In genomic region chr4:137458861-137459260, GRCm38 (mm10) we compare ENCODE assay signal across 38 mouse cellular contexts. TPM values are rescaled to one million over a fixed set of nuclear protein-coding genes. Genes with fewer than 3 reads are reported as not detected.
DNase-seq lines count a peak whose midpoint lies in the region; ATAC-seq and TF ChIP-seq lines count a peak whose summit lies in the region.
"Had no signal": no experiment of that assay in that cellular context is flagged by ENCODE, and none has a peak within 500 bp of the region (broad histone marks: within the 10 kb centered on the region; RNA-seq: fewer than 3 reads in every experiment).

No protein-coding gene starts in this region.

- no peaks in the 10 kb centered on the region for H3K27me3 ChIP-seq in hindbrain, embryonic 10.5 days (ENCODE audit: insufficient read depth, poor library complexity, severe bottlenecking)
- no peaks in the 10 kb centered on the region for H3K27me3 ChIP-seq in hindbrain, postnatal 0 days (ENCODE audit: insufficient read depth, low read length)
- no peaks in the 10 kb centered on the region for H3K27me3 ChIP-seq in thymus, adult 2 months (ENCODE audit: control insufficient read depth, insufficient read depth, low read length)
- H3K27me3 ChIP-seq in liver, embryonic 12.5 days (replicated peaks), result no peaks in the 10 kb centered on the region
- H3K27me3 ChIP-seq: embryonic facial prominence, embryonic 12.5 days; heart, embryonic 12.5 days; hindbrain, embryonic 12.5 days; limb, embryonic 12.5 days; neural tube, embryonic 12.5 days had no signal

- no peak overlapping the region for H3K4me2 ChIP-seq in hindbrain, postnatal 0 days (ENCODE audit: low read depth, low read length)
- no peak overlapping the region for H3K4me2 ChIP-seq in liver, embryonic 12.5 days
- H3K4me2 ChIP-seq: embryonic facial prominence, embryonic 12.5 days; heart, embryonic 12.5 days; hindbrain, embryonic 12.5 days; limb, embryonic 12.5 days; neural tube, embryonic 12.5 days had no signal

- DNase-seq in hindbrain, embryonic 10.5 days (ENCODE audit: low spot score), result no peak
- no peak for DNase-seq in hindbrain, postnatal 0 days (ENCODE audit: low spot score)
- peak; percentile 10 for DNase-seq in thymus, adult 2 months
- DNase-seq in thymus, adult 18-20 months, result no peak
- DNase-seq in thymus, postnatal 25 days, result peak; percentile 31
- DNase-seq: adrenal gland, postnatal 10 days; cerebellum, adult 11 months; cerebellum, adult 9-10 months; cerebellum, postnatal 36 days; gastrocnemius, postnatal 14 days; heart, postnatal 10 days; kidney, adult 9 months; kidney, postnatal 14 days; right cerebral cortex, adult 18-20 months; spleen, adult 18-20 months had no signal

- peaks cover 34% of the 10 kb centered on the region for H3K4me1 ChIP-seq in hindbrain, embryonic 10.5 days (replicated peaks)
- no peaks in the 10 kb centered on the region for H3K4me1 ChIP-seq in hindbrain, postnatal 0 days (ENCODE audit: insufficient read depth, low read length)
- H3K4me1 ChIP-seq in thymus, adult 2 months (replicated peaks; ENCODE audit: control insufficient read depth, insufficient read depth, low read length), result peaks cover 22% of the 10 kb centered on the region
- H3K4me1 ChIP-seq in liver, embryonic 12.5 days, result peaks cover 31% of the 10 kb centered on the region
- H3K4me1 ChIP-seq: hindbrain, embryonic 12.5 days; limb, embryonic 12.5 days; neural tube, embryonic 12.5 days had no signal

- no peaks in the 10 kb centered on the region for H3K9me3 ChIP-seq in hindbrain, embryonic 10.5 days
- H3K9me3 ChIP-seq in hindbrain, postnatal 0 days (ENCODE audit: low read length), result no peaks in the 10 kb centered on the region
- no peaks in the 10 kb centered on the region for H3K9me3 ChIP-seq in liver, embryonic 12.5 days (replicated peaks)
- H3K9me3 ChIP-seq: embryonic facial prominence, embryonic 12.5 days; heart, embryonic 12.5 days; hindbrain, embryonic 12.5 days; midbrain, embryonic 10.5 days; neural tube, embryonic 12.5 days had no signal

- H3K9ac ChIP-seq in hindbrain, postnatal 0 days (replicated peaks; ENCODE audit: low read length), result no peak overlapping the region
- no peak overlapping the region for H3K9ac ChIP-seq in liver, embryonic 12.5 days
- H3K9ac ChIP-seq: embryonic facial prominence, embryonic 12.5 days; heart, embryonic 12.5 days; hindbrain, embryonic 12.5 days; limb, embryonic 12.5 days; neural tube, embryonic 12.5 days had no signal

- no peak for TF ChIP-seq CTCF in hindbrain, postnatal 0 days (IDR thresholded peaks at IDR 0.05; ENCODE audit: low read depth)
- no peak for TF ChIP-seq CTCF in thymus, adult 2 months (IDR thresholded peaks at IDR 0.05; ENCODE audit: borderline replicate concordance, control insufficient read depth, extremely low read depth, insufficient read depth, low read length, poor library complexity)

- no peak overlapping the region for H3K4me3 ChIP-seq in hindbrain, embryonic 10.5 days
- no peak overlapping the region for H3K4me3 ChIP-seq in hindbrain, postnatal 0 days (ENCODE audit: low read length)
- H3K4me3 ChIP-seq in thymus, adult 2 months (ENCODE audit: control insufficient read depth, insufficient read depth, low read length), result no peak overlapping the region
- H3K4me3 ChIP-seq in liver, embryonic 12.5 days, result no peak overlapping the region
- H3K4me3 ChIP-seq: embryonic facial prominence, embryonic 12.5 days; heart, embryonic 12.5 days; hindbrain, embryonic 12.5 days; limb, embryonic 12.5 days; midbrain, embryonic 10.5 days; myocyte; neural tube, embryonic 12.5 days had no signal

- TF ChIP-seq POLR2A in thymus, adult 2 months (IDR thresholded peaks at IDR 0.05; ENCODE audit: control insufficient read depth, extremely low read depth, insufficient read depth, low read length, poor library complexity), result no peak

- WGBS in hindbrain, embryonic 10.5 days, result 63% methylated on average over 5 of the region's 5 CpGs
- WGBS in hindbrain, postnatal 0 days, result 68% methylated on average over 5 of the region's 5 CpGs
- 29% methylated on average over 5 of the region's 5 CpGs for WGBS in thymus, adult 2 months
- 24% methylated on average over 5 of the region's 5 CpGs for WGBS in liver, embryonic 12.5 days (ENCODE audit: insufficient replicate concordance)

- ATAC-seq in hindbrain, postnatal 0 days, result no peak
- ATAC-seq in liver, embryonic 12.5 days, result no peak
- ATAC-seq in activated CD4-positive, CD25-positive, alpha-beta regulatory T cell, adult 4 months, result no peak
- ATAC-seq: CD4-positive, CD25-positive, alpha-beta regulatory T cell, adult 4 months; forebrain, embryonic 14.5 days; intestine, embryonic 16.5 days; lung, postnatal 0 days had no signal

- no peaks in the 10 kb centered on the region for H3K36me3 ChIP-seq in hindbrain, embryonic 10.5 days
- H3K36me3 ChIP-seq in hindbrain, postnatal 0 days (ENCODE audit: insufficient read depth, low read length), result no peaks in the 10 kb centered on the region
- H3K36me3 ChIP-seq in thymus, adult 2 months (ENCODE audit: control insufficient read depth, insufficient read depth, low read length), result no peaks in the 10 kb centered on the region
- no peaks in the 10 kb centered on the region for H3K36me3 ChIP-seq in liver, embryonic 12.5 days
- H3K36me3 ChIP-seq: embryonic facial prominence, embryonic 12.5 days; heart, embryonic 12.5 days; hindbrain, embryonic 12.5 days; limb, embryonic 12.5 days; midbrain, embryonic 10.5 days; neural tube, embryonic 12.5 days had no signal

- H3K27ac ChIP-seq in hindbrain, embryonic 10.5 days, result 0 out of 2 replicates have a peak overlapping the region, but pooled peaks have one; percentile 3
- no peak overlapping the region for H3K27ac ChIP-seq in hindbrain, postnatal 0 days
- no peak overlapping the region for H3K27ac ChIP-seq in thymus, adult 2 months (ENCODE audit: control insufficient read depth, insufficient read depth, low read length)
- no peak overlapping the region for H3K27ac ChIP-seq in liver, embryonic 12.5 days
- H3K27ac ChIP-seq: embryonic facial prominence, embryonic 12.5 days; hindbrain, embryonic 12.5 days; limb, embryonic 12.5 days; macrophage; midbrain, embryonic 10.5 days; neural tube, embryonic 12.5 days had no signal

RNA-seq across cellular contexts. Expression of gene 1700013G24Rik, which starts 5.8 kb away (rescaled TPM):
- not detected in 2 replicates for polyA plus RNA-seq in hindbrain, embryonic 10.5 days (2016; fragmentation: Nextera tagmentation; extraction: Ambion mirVana)
- total RNA-seq in hindbrain, postnatal 0 days (2014; rRNA removed), result not detected in 2 replicates
- polyA plus RNA-seq in hindbrain, postnatal 0 days (2015; fragmentation: Nextera tagmentation; extraction: Ambion mirVana), result not detected in 2 replicates
- polyA plus RNA-seq in thymus, adult 2 months (2012; rRNA removed), result 0.22 TPM in 1 of 2 replicates, not detected in the other
- polyA plus RNA-seq in liver, embryonic 12.5 days (2016; fragmentation: Nextera tagmentation; extraction: Ambion mirVana), result not detected in 2 replicates
- polyA plus RNA-seq in activated CD4-positive, CD25-positive, alpha-beta regulatory T cell, adult 4 months (2017; shearing (Covaris generic)), result not detected
- total RNA-seq: adrenal gland, postnatal 10 days; gastrocnemius, postnatal 14 days; granulocyte monocyte progenitor cell, adult 5-6 weeks; heart, postnatal 10 days; layer of hippocampus, adult 18-20 months; layer of hippocampus, postnatal 10 days; left cerebral cortex, adult 18-20 months; left cerebral cortex, postnatal 14 days; liver, adult 2 months; midbrain, postnatal 0 days had no signal
- polyA plus RNA-seq: CD4-positive, CD25-positive, alpha-beta regulatory T cell, adult 4 months; embryonic facial prominence, embryonic 12.5 days; forebrain, embryonic 14.5 days; heart, embryonic 12.5 days; hindbrain, embryonic 12.5 days; intestine, embryonic 16.5 days; limb, embryonic 12.5 days; liver, adult 2 months; liver, embryonic 16.5 days; lung, postnatal 0 days; macrophage; midbrain, embryonic 10.5 days; midbrain, postnatal 0 days; neural tube, embryonic 12.5 days; stomach, embryonic 16.5 days had no signal

RNA-seq across cellular contexts. Expression of gene Hspg2, which starts 9.7 kb away (rescaled TPM):
- 15.2 and 18.2 TPM in 2 replicates for polyA plus RNA-seq in hindbrain, embryonic 10.5 days (2016; fragmentation: Nextera tagmentation; extraction: Ambion mirVana)
- 37.8 and 39.2 TPM in 2 replicates for total RNA-seq in hindbrain, postnatal 0 days (2014; rRNA removed)
- polyA plus RNA-seq in hindbrain, postnatal 0 days (2015; fragmentation: Nextera tagmentation; extraction: Ambion mirVana), result 3.5 and 3.7 TPM in 2 replicates
- polyA plus RNA-seq in thymus, adult 2 months (2012; rRNA removed), result 21.6 and 25.6 TPM in 2 replicates
- polyA plus RNA-seq in liver, embryonic 12.5 days (2016; fragmentation: Nextera tagmentation; extraction: Ambion mirVana), result 6.4 and 7.3 TPM in 2 replicates
- not detected for polyA plus RNA-seq in activated CD4-positive, CD25-positive, alpha-beta regulatory T cell, adult 4 months (2017; shearing (Covaris generic))
- polyA plus RNA-seq: CD4-positive, CD25-positive, alpha-beta regulatory T cell, adult 4 months had no signal

RNA-seq across cellular contexts. Expression of gene Cela3b, which starts 28.5 kb away (rescaled TPM):
- polyA plus RNA-seq in hindbrain, embryonic 10.5 days (2016; fragmentation: Nextera tagmentation; extraction: Ambion mirVana), result not detected in 2 replicates
- total RNA-seq in hindbrain, postnatal 0 days (2014; rRNA removed), result not detected in 2 replicates
- polyA plus RNA-seq in hindbrain, postnatal 0 days (2015; fragmentation: Nextera tagmentation; extraction: Ambion mirVana), result not detected in 2 replicates
- polyA plus RNA-seq in thymus, adult 2 months (2012; rRNA removed), result 1.1 and 1.4 TPM in 2 replicates
- not detected in 2 replicates for polyA plus RNA-seq in liver, embryonic 12.5 days (2016; fragmentation: Nextera tagmentation; extraction: Ambion mirVana)
- not detected for polyA plus RNA-seq in activated CD4-positive, CD25-positive, alpha-beta regulatory T cell, adult 4 months (2017; shearing (Covaris generic))
- total RNA-seq: adrenal gland, postnatal 10 days; gastrocnemius, postnatal 14 days; granulocyte monocyte progenitor cell, adult 5-6 weeks; heart, postnatal 10 days; layer of hippocampus, adult 18-20 months; layer of hippocampus, postnatal 10 days; left cerebral cortex, adult 18-20 months; left cerebral cortex, postnatal 14 days; midbrain, postnatal 0 days had no signal
- polyA plus RNA-seq: CD4-positive, CD25-positive, alpha-beta regulatory T cell, adult 4 months; embryonic facial prominence, embryonic 12.5 days; forebrain, embryonic 14.5 days; heart, embryonic 12.5 days; hindbrain, embryonic 12.5 days; limb, embryonic 12.5 days; lung, postnatal 0 days; macrophage; midbrain, embryonic 10.5 days; midbrain, postnatal 0 days; neural tube, embryonic 12.5 days had no signal

RNA-seq across cellular contexts. Expression of gene Cela3a, which starts 49.3 kb away (rescaled TPM):
- not detected in 2 replicates for polyA plus RNA-seq in hindbrain, embryonic 10.5 days (2016; fragmentation: Nextera tagmentation; extraction: Ambion mirVana)
- total RNA-seq in hindbrain, postnatal 0 days (2014; rRNA removed), result not detected in 2 replicates
- polyA plus RNA-seq in hindbrain, postnatal 0 days (2015; fragmentation: Nextera tagmentation; extraction: Ambion mirVana), result not detected in 2 replicates
- polyA plus RNA-seq in thymus, adult 2 months (2012; rRNA removed), result not detected in 2 replicates
- not detected in 2 replicates for polyA plus RNA-seq in liver, embryonic 12.5 days (2016; fragmentation: Nextera tagmentation; extraction: Ambion mirVana)
- not detected for polyA plus RNA-seq in activated CD4-positive, CD25-positive, alpha-beta regulatory T cell, adult 4 months (2017; shearing (Covaris generic))
- total RNA-seq: adrenal gland, postnatal 10 days; gastrocnemius, postnatal 14 days; granulocyte monocyte progenitor cell, adult 5-6 weeks; heart, postnatal 10 days; layer of hippocampus, adult 18-20 months; layer of hippocampus, postnatal 10 days; left cerebral cortex, adult 18-20 months; left cerebral cortex, postnatal 14 days; liver, adult 2 months; midbrain, postnatal 0 days had no signal
- polyA plus RNA-seq: CD4-positive, CD25-positive, alpha-beta regulatory T cell, adult 4 months; embryonic facial prominence, embryonic 12.5 days; forebrain, embryonic 14.5 days; heart, embryonic 12.5 days; hindbrain, embryonic 12.5 days; limb, embryonic 12.5 days; liver, adult 2 months; liver, embryonic 16.5 days; lung, postnatal 0 days; macrophage; midbrain, embryonic 10.5 days; midbrain, postnatal 0 days; neural tube, embryonic 12.5 days had no signal

Comparison
In these comparisons a context has a peak if more than half of its experiments do, and no peak if none do; other contexts are left out.
1. DNase-seq: peak in thymus, adult 2 months (single experiment) and thymus, postnatal 25 days (single experiment); none in hindbrain, embryonic 10.5 days (single experiment), hindbrain, postnatal 0 days (single experiment) and thymus, adult 18-20 months (0 of 2).